Mouse (Mus musculus): ENCODE data around the gene Mbd4.
A peak's percentile ranks its signal among the peaks of the same experiment; 100 is the strongest.

Mbd4 gene

DNA sequence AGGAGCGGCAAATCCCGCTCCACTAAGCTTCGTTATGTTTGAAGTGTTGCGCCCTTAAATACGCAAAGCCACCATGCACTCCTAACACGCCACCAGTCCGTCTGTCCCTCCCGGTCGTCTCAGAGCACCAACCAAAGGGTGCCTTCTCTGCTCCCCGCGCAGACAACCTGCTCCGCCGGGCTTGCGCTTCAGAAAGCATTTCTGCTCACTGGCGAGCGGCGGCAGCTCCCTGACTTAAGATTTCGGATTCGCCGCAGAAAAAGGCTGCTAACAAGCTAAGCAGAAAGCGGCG lies 45.0 kb downstream of the Mbd4 start:
- no peak for DNase-seq

DNA sequence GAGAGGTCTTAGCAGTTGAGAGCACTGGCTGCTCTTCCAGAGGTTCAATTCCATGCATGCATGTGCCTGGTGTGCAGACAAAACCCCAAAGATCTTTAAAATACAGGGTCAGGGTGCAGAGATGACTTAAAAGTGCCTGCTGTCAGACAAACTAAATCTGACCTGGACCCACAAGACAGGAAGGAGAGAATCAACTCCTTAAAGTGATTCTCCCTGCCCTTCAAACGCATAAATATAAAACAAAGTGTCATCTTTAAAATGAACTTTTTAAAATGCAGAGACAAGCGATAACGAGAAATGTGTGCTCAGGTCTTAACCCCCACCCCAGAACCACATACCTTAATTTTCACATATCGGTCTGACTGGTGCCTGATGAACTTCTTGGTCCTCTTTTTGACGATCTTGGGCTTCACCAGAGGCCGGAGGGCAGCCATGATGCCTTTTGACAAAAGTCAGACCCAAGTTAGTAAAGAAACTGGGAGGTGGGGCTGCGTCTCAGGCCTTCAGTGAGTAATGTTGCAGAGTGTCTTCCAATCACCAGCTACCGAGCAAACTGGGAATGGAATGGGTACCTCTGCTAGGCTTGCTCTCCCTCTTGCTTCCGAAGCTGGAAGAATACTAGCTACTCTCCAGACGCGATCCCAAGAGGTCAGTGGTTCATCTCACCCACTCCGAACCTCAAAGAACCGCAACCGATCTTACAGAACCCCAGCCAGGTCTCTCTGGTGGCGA lies 45.5 kb downstream of the Mbd4 start:
- no peak for DNase-seq

DNA sequence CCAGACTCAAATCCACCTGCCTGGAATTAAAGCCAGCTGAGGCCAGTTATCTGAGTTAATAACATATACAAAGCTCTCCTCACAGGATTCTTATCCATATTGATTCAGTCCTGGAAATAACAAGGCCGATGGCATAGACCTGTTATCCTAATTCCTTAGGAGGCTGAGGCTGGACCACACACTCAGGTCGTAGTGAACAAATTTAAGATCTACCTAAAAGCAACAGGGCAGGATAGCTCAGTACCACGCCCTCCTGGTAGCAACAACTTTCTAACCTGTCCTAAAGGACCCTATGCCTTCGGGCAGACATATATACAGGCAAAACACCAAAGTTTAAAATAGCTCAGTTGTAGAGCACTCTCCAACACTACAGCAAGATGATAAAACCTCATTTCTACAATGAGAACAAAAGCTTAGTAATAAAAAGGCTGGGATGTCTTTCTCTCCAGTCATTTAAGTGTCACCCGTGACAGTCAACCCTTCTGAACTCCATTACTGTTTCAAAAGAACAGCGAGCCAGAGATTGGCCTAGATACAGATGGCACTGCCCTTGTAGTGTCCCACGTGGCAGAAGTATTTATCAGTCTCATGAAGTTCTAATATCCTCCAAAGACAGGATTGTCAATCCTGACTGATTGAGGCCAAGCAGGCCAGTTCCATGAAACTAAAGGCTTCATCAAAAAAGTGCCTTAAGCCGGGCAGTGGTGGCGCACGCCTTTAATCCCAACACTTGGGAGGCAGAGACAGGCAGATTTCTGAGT lies 48.6 kb downstream of the Mbd4 start:
- DNase-seq: no peak

DNA sequence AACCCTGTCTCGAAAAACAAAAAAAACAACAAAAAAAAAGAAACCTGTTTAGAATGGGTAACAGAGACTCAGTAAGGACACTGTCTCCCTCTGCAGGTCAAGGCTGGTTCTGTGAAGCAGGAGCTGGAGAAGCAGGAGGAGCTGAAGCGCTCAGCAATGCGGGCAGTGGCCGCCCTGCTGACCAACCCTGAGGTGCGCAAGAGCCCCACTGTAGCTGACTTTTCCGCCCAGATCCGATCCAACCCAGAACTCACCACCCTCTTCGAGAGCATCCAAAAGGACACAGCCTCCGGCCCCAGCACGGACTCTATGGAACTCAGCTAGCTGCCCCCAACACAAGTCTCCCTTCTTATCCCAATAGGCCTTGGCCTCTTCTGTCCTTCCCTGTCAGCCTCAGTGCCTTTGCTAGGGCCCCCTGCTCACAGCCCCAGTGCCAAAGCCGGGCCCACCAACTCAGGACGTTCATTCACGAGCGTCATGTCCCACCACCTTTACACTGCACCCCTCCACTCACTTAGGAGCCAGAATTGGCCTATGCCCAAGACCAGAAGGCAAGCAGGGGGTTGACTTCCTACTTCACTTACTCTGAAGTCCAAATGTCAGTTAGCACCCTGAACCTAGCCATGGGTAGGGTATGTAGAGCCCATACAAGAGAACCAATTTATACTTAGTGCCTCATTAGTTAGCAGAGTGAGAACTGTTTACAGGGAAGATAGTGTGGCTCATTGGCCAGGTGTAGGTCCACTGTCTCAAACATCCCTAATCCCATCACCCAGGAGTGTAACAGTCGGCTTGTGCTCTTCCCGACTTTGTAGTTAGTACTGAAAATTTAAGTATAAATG lies 49.4 kb downstream of the Mbd4 start:
- DNase-seq: peak; percentile 61

DNA sequence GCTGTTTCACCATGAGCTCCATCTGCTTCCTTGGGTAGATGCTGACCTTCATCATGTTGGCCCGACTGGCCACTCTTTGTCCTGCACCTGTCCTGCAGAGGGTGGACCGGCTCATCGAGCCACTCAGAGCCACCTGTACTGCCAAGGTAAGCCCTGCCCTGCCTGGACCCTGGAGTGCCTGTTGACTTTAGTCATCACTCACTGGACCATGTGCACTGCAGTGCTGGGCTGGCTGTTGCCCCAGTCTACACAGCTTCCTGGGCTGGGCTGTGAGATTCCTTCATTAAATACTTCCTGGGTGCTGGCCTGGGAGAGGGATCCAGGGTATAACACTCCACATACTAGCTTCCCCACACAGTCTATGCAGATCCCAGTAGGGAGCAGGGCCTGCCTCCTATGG lies 51.4 kb downstream of the Mbd4 start:
- DNase-seq: no peak

DNA sequence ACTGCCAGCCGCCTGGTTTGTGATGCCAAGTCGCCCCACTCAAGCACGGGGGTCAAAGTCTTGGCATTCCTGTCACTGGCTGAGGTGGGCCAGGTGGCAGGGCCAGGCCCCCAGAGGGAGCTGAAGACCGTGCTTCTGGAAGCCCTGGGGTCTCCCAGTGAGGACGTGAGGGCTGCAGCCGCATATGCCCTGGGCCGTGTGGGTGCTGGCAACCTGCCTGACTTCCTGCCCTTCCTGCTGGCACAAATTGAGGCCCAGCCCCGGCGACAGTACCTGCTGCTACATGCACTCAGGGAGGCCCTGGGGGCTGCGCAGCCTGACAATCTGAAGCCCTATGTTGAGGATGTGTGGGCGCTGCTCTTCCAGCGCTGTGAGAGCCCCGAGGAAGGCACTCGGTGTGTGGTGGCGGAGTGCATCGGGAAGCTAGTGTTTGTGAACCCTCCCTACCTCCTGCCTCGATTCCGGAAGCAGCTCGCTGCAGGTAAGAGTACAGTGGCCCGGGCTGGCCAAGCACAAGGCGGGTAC lies 60.4 kb downstream of the Mbd4 start:
- no peak for DNase-seq

DNA sequence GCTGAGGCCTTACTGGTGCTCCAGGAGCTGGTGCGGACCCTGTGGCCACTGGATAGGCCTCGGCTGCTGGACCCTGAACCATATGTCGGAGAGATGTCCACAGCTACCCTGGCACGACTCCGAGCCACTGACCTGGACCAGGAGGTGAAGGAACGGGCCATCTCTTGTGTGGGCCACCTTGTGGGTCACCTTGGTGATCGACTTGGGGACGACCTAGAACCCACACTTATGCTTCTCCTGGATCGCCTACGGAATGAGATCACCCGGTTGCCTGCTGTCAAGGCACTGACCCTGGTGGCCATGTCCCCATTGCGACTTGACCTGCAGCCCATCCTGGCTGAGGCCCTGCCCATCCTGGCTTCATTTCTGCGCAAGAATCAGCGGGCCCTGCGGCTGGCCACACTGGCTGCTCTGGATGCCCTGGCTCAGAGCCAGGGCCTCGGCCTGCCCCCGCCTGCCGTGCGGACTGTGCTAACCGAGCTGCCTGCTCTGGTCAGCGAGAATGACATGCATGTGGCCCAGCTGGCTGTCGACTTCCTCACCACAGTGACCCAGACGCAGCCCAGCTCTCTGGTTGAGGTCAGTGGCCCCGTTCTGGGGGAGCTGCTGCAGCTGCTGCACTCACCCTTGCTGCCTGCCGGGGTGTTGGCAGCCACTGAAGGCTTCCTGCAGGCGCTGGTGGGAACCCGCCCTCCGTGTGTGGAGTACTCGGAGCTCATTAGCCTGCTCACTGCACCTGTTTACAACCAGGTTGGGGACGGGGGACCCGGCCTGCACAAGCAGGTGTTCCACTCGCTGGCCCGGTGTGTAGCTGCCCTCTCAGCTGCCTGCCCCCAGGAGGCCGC lies 61.1 kb downstream of the Mbd4 start:
- peak; percentile 74 for DNase-seq

DNA sequence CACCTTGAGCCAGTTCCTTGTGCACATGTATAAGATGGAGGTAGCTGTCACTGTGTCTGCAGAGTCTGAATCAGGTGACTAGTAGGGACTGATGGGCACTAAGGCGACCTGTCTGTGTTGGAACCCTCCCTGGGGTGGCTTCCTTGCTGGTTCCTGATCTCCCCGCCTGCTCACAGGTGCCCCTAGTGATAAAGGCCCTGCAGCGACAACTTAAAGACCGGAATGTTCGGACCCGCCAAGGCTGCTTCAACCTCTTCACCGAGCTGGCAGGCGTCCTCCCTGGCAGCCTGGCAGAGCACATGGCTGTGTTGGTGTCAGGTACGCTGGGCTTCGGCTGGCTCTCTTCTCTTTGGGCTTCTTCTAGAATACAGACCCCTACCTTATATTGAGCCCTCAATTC lies 62.2 kb downstream of the Mbd4 start:
- DNase-seq: no peak
